Mouse (Mus musculus): ENCODE results near the gene Helz. TPM values are rescaled to one million over a fixed set of nuclear protein-coding genes. Genes with fewer than 3 reads are reported as not detected.
A peak's percentile ranks its signal among the peaks of the same experiment; 100 is the strongest.

Helz gene
- total RNA-seq, 1 experiment: 43.5 TPM

DNA sequence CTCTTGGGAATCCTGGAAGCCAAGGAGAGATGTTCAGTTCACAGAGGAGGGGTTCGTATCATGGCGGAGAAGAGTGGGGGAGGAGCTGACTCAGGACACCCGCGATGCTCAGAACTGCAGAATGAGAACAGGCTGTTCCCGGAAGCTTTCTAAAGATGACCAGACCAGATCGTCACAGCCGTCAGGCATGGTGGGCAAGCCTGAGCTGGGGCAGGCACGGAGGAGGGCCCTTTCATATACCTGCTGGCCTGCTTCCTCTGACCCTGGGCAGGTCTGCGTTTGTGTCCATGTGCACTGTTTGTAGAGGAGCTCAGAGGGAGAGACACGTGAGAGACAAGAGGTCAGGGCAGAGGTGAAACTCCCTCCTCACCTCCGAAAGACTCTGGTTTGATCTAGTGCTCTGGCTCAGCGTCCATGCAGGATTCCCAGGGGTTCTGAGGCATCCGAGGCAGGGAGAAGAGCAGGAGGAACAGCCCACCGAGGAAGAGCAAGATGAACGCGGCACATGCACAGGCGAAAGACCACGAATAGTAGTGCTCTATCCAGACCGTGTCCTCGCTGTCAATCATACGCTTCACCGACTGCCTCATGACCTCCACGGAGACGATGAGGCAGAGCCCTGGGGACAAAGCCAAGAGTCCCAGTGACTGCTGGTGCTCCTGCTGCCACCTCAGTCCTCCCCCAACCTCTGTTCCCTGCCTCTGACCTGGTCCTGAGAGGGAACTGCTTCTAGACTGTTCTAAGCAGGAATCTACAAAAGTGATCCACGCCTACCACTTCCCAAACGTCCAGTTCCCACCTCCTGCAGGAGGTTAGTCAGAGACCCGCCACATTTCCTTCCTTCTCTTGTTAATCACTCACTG is 155.8 kb downstream of the Helz start:
- in situ Hi-C loops (cut with MboI; ENCODE audit: low sequenced_read_pairs in 2 of 2, unreplicated experiment in 2 of 2): no loop called here
- H3K4me3 ChIP-seq (ENCODE audit: insufficient read depth in 1 of 2, low read depth in 1 of 2, low read length in 2 of 2, poor library complexity in 1 of 2, severe bottlenecking in 1 of 2): no peak overlapping the region
- no peak for DNase-seq (ENCODE audit: low read depth, low spot score)

DNA sequence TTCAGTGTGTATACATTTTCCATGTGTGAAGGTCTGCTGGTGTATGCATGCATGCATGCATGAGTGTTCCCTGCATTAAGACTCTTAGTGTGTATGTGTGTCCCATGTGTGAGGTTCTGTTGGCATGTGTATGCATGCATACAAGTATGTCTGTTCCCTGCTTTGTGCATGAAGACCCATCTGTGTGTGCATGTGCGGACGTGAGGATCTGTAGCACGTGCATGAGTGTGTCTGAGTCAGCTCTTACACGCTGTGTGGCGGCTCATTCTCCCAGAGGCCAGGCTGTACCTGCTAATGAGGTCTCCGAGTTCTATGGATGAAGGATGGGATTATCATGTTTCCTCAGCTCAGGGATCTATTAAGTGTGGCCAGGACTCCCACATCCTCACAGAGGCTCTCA is 157.3 kb downstream of the Helz start:
- no peak for TF ChIP-seq ZNF384 (IDR thresholded peaks at IDR 0.05; ENCODE audit: low read depth, low read length)
- no peak for TF ChIP-seq MAFK (IDR thresholded peaks at IDR 0.05; ENCODE audit: insufficient read depth, low read depth, low read length)
- TF ChIP-seq CHD2 (IDR thresholded peaks at IDR 0.05; ENCODE audit: low read depth, low read length): no peak
- no peak for TF ChIP-seq ZC3H11A (IDR thresholded peaks at IDR 0.05; ENCODE audit: borderline replicate concordance, low read depth, low read length)
- TF ChIP-seq HCFC1 (IDR thresholded peaks at IDR 0.05; ENCODE audit: borderline replicate concordance, insufficient read depth, low read length): no peak
- Histone ChIP-seq H3K4me3 (ENCODE audit: insufficient read depth in 1 of 2, low read depth in 1 of 2, low read length in 2 of 2, poor library complexity in 1 of 2, severe bottlenecking in 1 of 2) (no peak overlapping the region), H3K9me3 (ENCODE audit: control insufficient read depth, insufficient read depth, low read depth, low read length) (no peaks in the 10 kb centered on the region), H3K36me3 (ENCODE audit: control insufficient read depth, insufficient read depth, low read length, poor library complexity, severe bottlenecking) (no peaks in the 10 kb centered on the region), H3K9ac (ENCODE audit: insufficient read depth, low read depth, low read length, poor library complexity, severe bottlenecking) (no peak overlapping the region), H3K27ac (ENCODE audit: insufficient read depth, low read depth, low read length, poor library complexity, severe bottlenecking) (no peak overlapping the region), H3K4me1 (ENCODE audit: control insufficient read depth in 2 of 2, insufficient read depth in 2 of 2, low read length in 2 of 2, poor library complexity in 1 of 2) (peaks cover 2 to 3% of the 10 kb centered on the region in 2 experiments; a peak in 2 of 4 replicates)
- in situ Hi-C loops (cut with MboI; ENCODE audit: low sequenced_read_pairs in 2 of 2, unreplicated experiment in 2 of 2): no loop called here
- DNase-seq (ENCODE audit: low read depth, low spot score): no peak

More for the DNA sequence above, 155.8 kb downstream of the Helz start:
- Histone ChIP-seq H3K36me3 (ENCODE audit: control insufficient read depth, insufficient read depth, low read length, poor library complexity, severe bottlenecking) (no peaks in the 10 kb centered on the region), H3K9ac (ENCODE audit: insufficient read depth, low read depth, low read length, poor library complexity, severe bottlenecking) (no peak overlapping the region), H3K9me3 (ENCODE audit: control insufficient read depth, insufficient read depth, low read depth, low read length) (no peaks in the 10 kb centered on the region), H3K4me1 (ENCODE audit: control insufficient read depth in 2 of 2, insufficient read depth in 2 of 2, low read length in 2 of 2, poor library complexity in 1 of 2) (peaks cover 2 to 3% of the 10 kb centered on the region in 2 experiments; a peak in 2 of 4 replicates), H3K27ac (ENCODE audit: insufficient read depth, low read depth, low read length, poor library complexity, severe bottlenecking) (no peak overlapping the region)
- TF ChIP-seq CHD2 (IDR thresholded peaks at IDR 0.05; ENCODE audit: low read depth, low read length): no peak
- TF ChIP-seq HCFC1 (IDR thresholded peaks at IDR 0.05; ENCODE audit: borderline replicate concordance, insufficient read depth, low read length): no peak
- TF ChIP-seq ZNF384 (IDR thresholded peaks at IDR 0.05; ENCODE audit: low read depth, low read length): no peak
- TF ChIP-seq MAFK (IDR thresholded peaks at IDR 0.05; ENCODE audit: insufficient read depth, low read depth, low read length): no peak
- TF ChIP-seq ZC3H11A (IDR thresholded peaks at IDR 0.05; ENCODE audit: borderline replicate concordance, low read depth, low read length): no peak

GRCm38 (mm10) chr11:107705476-107706074 is 157.8 kb downstream of the Helz start:
- no peak for TF ChIP-seq ZC3H11A (IDR thresholded peaks at IDR 0.05; ENCODE audit: borderline replicate concordance, low read depth, low read length)
- TF ChIP-seq ZNF384 (IDR thresholded peaks at IDR 0.05; ENCODE audit: low read depth, low read length): no peak
- no peak for TF ChIP-seq MAFK (IDR thresholded peaks at IDR 0.05; ENCODE audit: insufficient read depth, low read depth, low read length)
- TF ChIP-seq HCFC1 (IDR thresholded peaks at IDR 0.05; ENCODE audit: borderline replicate concordance, insufficient read depth, low read length): no peak
- no peak for TF ChIP-seq CHD2 (IDR thresholded peaks at IDR 0.05; ENCODE audit: low read depth, low read length)
- in situ Hi-C loops (cut with MboI; ENCODE audit: low sequenced_read_pairs in 2 of 2, unreplicated experiment in 2 of 2): no loop called here

DNA sequence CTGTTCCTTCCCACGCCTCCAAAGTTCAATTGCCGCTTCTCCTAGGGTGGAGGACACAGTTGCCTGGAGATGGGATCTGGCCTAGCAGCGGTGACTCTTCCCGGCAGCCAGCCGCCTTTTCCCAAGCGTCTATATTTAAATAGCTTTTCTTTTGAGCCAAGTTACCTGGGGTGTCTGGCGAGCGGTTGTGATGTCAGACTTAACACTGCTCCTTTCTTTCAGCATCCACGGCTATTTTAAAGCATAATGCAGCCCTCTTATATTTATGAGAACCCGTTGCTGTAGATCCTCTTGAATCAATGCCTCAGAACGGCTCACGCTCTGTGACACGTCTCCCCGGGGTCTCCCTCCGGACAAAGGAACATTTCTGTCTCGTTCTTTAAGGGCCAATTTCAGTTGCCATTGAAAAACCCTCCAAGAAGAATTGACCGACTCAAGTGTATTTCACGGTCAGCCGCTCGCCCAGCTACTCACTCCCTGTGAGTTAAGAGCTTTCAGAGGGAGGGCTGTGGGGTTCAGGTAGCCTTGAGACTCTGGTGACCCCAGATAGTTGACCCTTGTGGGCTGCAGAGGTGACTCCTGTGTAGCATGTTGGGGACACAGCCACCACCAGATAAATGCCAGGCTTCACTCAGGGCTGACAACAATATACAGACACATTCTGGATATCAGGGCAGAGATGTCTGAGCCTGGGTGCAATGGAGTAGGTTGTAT is 160.3 kb downstream of the Helz start:
- Histone ChIP-seq H3K4me3 (ENCODE audit: insufficient read depth in 1 of 2, low read depth in 1 of 2, low read length in 2 of 2, poor library complexity in 1 of 2, severe bottlenecking in 1 of 2) (no peak overlapping the region), H3K27ac (ENCODE audit: insufficient read depth, low read depth, low read length, poor library complexity, severe bottlenecking) (no peak overlapping the region), H3K4me1 (ENCODE audit: control insufficient read depth in 2 of 2, insufficient read depth in 2 of 2, low read length in 2 of 2, poor library complexity in 1 of 2) (peaks cover under 1 to 3% of the 10 kb centered on the region in 2 experiments; a peak in 2 of 4 replicates), H3K9me3 (ENCODE audit: control insufficient read depth, insufficient read depth, low read depth, low read length) (no peaks in the 10 kb centered on the region), H3K36me3 (ENCODE audit: control insufficient read depth, insufficient read depth, low read length, poor library complexity, severe bottlenecking) (no peaks in the 10 kb centered on the region), H3K9ac (ENCODE audit: insufficient read depth, low read depth, low read length, poor library complexity, severe bottlenecking) (no peak overlapping the region)
- TF ChIP-seq HCFC1 (IDR thresholded peaks at IDR 0.05; ENCODE audit: borderline replicate concordance, insufficient read depth, low read length) (no peak), ZNF384 (IDR thresholded peaks at IDR 0.05; ENCODE audit: low read depth, low read length) (no peak)
- in situ Hi-C loops (cut with MboI; ENCODE audit: low sequenced_read_pairs in 2 of 2, unreplicated experiment in 2 of 2): no loop called here
- DNase-seq (ENCODE audit: low read depth, low spot score): no peak

More at GRCm38 (mm10) chr11:107705476-107706074, 157.8 kb downstream of the Helz start:
- no peak overlapping the region for H3K4me3 ChIP-seq (ENCODE audit: insufficient read depth in 1 of 2, low read depth in 1 of 2, low read length in 2 of 2, poor library complexity in 1 of 2, severe bottlenecking in 1 of 2)
- H3K27ac ChIP-seq (ENCODE audit: insufficient read depth, low read depth, low read length, poor library complexity, severe bottlenecking): no peak overlapping the region
- peak; percentile 31 for DNase-seq (ENCODE audit: low read depth, low spot score)
- no peak overlapping the region for H3K9ac ChIP-seq (ENCODE audit: insufficient read depth, low read depth, low read length, poor library complexity, severe bottlenecking)
- no peaks in the 10 kb centered on the region for H3K9me3 ChIP-seq (ENCODE audit: control insufficient read depth, insufficient read depth, low read depth, low read length)
- H3K36me3 ChIP-seq (ENCODE audit: control insufficient read depth, insufficient read depth, low read length, poor library complexity, severe bottlenecking): no peaks in the 10 kb centered on the region
- H3K4me1 ChIP-seq (ENCODE audit: control insufficient read depth in 2 of 2, insufficient read depth in 2 of 2, low read length in 2 of 2, poor library complexity in 1 of 2): peaks cover 2 to 3% of the 10 kb centered on the region in 2 experiments; a peak in 2 of 4 replicates
